Mouse (Mus musculus) frontal cortex, adult (tissue): Measurements from ENCODE around the gene Sult1d1.
"Not testable (repeated sequence)": the region's sequence is repeated elsewhere in the genome, so short reads cannot be mapped to it uniquely, and the experiment has no call there.

Source experiments
- ATAC-seq: cut with Nextera tagmentation; 2 replicates; pipeline ENCODE4 v1.9.2; 2017; ENCODE audit warnings: mild to moderate bottlenecking, moderate library complexity, mixed read lengths; ENCODE audit not compliant: low TSS enrichment

The Sult1d1 gene

GRCm38 (mm10) chr5:87568845-87569244 is at the start of gene Sult1d1:
Sult1d1 (minus strand) TSS chr5:87569027.
- ATAC-seq, result no peak

- no peak for ATAC-seq
Observed at GRCm38 (mm10) chr5:87615128-87615390, 46.2 kb upstream of the Sult1d1 start.

GRCm38 (mm10) chr5:87614364-87615127 is 45.7 kb upstream of the Sult1d1 start:
- no peak for ATAC-seq

- no peak for ATAC-seq
Observed at GRCm38 (mm10) chr5:87601018-87601417, 32.2 kb upstream of the Sult1d1 start.

- no peak for ATAC-seq
Observed at GRCm38 (mm10) chr5:87597891-87598290, 29.1 kb upstream of the Sult1d1 start.

DNA sequence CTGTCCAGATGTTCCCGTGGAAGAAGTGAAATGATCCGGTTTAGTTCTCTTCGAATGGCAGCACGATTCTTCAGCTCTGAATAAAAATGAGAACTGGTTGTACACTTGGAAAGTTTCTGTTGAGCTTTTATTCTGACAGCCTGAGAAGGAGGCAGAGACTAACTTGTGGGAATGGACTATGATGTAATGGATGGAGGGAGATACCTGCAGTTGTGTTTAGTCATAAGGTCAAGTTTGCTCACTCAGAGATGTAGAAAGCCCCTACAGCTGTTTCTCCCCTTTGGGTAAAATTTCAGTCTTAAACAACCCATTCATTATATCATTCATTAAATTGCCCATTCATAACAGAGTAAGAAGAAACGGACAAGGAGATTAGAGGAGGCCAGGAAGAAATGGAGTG is 22.7 kb upstream of the Sult1d1 start, which contains the start of gene Sult1e1:
Gene Sult1e1, minus strand, starts transcription at position 101 of the 400 bp plus-strand sequence.
- ATAC-seq, result no peak

GRCm38 (mm10) chr5:87589916-87590315 is 21.1 kb upstream of the Sult1d1 start:
- ATAC-seq, result no peak

DNA sequence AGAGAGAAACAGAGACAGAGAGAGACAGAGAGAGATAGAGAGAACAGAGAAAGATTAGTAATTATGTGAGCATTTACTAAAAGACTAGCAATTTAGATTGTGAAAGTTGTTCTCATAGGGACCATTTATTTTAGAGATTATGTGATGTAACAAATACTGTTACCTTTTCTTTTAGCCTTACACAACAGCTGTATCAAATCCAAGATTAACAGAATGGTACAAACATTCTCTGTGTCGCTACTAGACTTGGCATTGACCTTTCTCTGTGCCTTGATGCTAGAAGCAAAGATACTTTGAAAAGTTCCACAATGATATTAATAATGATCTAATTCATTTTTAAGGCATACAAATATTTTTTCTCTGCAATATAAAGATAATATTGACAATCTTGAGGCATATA is 11.6 kb upstream of the Sult1d1 start:
- no peak for ATAC-seq

DNA sequence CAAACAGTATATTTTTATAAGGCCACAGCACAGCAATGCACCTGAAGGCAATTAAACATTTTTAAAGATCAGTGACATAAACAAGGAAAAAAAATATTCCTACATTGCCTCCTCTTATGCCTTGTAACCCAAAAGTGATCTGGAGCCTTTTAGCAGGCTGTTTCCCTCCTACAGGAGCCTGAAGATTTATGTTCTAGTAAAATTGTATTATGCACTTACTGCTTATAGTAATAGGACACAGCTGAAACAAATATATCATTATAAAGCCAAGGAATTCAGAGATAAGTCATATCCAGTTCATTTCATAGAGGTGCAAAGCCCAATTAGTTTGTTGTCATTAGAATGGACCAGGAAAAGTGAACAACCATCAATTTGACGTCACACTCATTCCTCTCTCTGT is 5.3 kb upstream of the Sult1d1 start:
- no peak for ATAC-seq

GRCm38 (mm10) chr5:87573490-87573889 is 4.7 kb upstream of the Sult1d1 start:
- no peak for ATAC-seq

GRCm38 (mm10) chr5:87572781-87573180 is 4.0 kb upstream of the Sult1d1 start:
- ATAC-seq, result no peak

- ATAC-seq, result no peak
Observed at GRCm38 (mm10) chr5:87567306-87567705, 1.5 kb downstream of the Sult1d1 start.

DNA sequence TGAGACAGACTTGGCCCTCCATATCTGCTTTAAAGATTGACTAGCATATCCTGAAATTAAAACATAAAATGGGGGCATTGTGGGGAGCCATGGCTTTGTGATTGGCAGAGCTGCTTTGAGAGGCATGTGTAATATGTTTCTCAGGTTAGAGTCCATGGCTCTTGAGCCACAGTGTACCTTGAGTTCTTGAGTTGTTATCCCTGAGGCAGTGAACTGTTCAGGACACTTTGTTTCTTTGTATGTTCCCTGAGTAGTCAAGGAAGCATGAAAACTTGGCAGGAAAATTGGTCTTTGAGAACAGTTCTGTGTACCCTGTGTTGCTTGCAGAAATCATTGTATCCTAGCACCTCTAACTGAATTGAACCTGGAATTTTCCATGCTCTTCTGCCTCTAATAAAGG is 5.9 kb downstream of the Sult1d1 start:
- ATAC-seq, result no peak

GRCm38 (mm10) chr5:87562526-87562925 is 6.3 kb downstream of the Sult1d1 start:
- no peak for ATAC-seq

DNA sequence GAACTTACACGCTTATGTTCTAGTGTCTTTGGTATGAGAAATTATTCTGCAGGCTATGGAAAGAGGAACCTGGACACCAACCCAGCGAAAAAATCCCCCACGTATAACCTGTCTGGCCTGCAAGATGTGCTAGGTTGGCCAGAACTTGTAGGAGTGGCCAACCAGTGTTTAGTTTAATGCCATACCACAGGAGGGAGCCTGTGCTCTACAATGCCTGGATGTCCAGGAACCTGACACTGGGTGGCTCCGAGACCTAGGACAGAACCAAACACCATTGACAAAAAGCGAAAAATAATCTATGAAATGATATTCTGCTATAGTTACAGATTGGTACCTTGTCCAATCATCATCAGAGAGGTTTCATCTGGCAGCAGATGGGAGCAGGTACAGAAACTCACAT is 8.7 kb downstream of the Sult1d1 start:
- no peak for ATAC-seq

DNA sequence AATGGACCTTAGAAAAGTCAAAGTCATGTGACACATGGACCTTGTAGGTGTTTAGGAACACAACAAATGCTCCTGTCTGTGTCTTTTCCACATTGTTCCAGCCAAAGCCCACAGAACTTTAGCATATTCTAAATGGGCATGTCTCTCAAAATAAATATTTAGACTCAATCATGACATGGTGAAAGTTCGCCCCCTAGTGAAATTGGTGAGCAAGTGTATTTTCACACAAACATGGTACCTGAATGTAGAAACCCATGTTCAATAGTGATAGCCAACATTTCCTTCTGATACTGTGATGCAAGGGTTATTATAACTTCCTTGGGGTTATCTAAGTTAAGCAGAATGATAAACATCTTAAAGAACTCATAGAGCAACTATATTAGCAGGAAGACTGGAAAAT is 17.9 kb downstream of the Sult1d1 start:
- ATAC-seq, result no peak

DNA sequence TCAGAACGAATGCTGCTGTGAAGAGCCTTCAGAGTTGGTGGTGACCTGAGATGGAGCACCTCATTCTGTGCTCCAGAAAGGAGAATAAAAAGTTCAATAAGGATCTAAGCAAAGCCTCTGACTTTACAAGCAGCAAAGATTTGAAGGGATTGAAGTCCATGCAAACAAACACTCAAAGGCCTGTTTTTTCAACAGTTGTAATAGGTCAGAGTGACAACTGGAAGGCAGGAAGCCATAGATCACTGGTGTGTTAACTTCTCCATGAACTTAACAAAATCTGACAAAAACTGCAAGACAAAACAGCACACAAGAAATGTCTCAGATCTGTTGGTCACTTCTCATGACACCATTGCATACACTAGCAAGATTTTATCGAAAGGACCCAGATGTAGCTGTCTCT is 30.7 kb downstream of the Sult1d1 start, which contains the start of gene Sult1b1:
Gene Sult1b1, minus strand, starts transcription at position 85 of the 400 bp plus-strand sequence.
- no peak for ATAC-seq

DNA sequence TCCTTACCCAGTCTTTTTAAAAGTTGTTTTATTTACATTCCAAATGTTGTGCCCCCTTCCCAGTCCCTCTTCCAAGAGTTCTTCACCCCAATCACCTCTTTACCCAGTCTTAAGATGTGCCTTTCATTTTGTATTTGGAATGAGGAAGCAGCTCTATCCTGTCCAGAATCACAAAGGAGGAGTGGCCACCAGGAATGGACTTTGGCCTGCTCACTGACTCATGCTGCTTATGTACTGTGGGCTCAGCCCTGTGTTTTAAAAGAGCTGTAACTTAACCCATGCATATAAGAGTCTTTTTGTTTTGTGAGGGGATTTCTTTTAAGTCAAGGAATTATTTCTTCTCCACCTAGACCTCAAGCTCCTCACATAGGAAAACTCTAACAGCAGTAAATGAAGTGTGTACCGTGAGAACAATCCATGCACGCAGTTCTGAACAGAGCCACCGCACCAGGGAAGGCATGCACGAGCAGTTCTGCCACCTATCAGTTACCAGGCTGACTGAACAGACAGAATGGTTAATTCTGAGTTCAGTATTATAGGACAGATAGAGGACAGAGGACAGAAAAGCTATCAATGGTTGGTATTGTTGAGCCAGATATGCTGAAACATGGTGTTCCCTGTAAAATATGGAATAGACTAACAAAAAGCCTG is 32.7 kb downstream of the Sult1d1 start:
- no peak for ATAC-seq

DNA sequence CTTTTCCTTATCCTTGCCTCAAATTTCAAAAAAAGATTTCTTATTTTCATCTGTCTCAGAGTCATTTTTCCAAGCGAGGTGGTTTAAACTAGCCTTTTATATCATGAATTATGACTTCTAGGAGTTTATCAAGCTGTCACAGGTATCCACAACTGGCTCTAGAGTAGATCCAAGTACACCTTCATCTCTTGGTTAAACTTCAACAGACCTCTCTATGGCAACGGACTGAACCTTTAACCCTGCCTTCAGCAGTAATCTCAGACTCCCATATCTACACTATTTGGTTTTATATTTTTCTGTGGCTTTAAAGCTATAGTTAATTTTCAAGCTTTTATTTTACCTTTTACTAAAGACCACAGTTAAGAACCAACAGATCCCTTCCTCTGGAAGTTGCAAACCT is 36.5 kb downstream of the Sult1d1 start:
- no peak for ATAC-seq

DNA sequence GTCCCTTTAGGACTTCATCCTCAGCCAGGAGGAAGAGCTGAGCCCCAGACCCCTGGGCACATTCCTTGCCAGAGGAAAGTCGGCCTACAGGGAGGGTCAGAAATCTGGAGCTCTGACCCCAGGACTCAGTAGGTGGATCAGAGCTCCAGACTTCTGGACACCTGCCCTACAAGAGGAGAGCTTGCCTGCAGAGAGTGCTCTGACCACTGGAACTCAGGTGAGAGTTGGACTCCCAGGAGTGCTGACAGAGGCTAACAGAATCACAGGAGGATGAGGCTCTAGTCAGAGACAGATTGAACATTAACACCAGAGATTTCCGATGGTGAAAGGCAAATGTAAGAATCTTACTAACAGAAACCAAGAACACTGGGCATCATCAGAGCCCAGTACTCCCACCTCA is 45.3 kb downstream of the Sult1d1 start:
- not testable (repeated sequence) for ATAC-seq

DNA sequence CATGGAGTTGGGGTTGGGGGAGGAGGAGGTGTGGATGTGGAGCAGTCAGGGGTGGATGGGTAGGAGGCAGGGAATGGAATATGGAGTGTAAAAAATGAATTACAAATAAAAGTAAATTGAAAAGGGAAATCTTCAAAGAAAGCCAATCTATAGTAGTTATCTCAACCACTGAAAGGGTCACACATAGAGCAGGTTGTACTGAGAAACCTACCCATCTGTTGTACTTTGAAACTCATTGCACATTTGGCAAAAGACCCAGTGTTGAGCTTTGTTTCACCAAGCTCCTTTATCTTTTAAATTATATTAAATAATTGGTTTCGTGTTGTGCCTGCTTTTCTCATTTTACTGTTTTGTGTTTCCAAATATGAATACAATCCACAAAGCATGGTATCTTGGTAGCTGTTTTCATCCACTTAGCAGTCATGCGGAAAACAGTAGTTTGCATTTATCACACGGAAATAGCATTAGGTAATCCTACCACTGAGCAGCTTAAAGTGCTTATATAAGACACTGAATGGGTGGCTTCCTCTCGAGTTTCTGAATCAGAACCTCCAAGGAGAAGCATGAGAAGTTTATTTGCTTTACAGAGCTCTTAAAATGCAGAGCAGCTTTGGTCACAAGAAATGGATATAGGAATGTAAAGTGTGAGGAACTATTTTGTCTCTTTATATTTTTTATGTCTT is 62.9 kb downstream of the Sult1d1 start:
- ATAC-seq, result peak; percentile 84
